Mouse (Mus musculus) cortical plate, adult 2 months (tissue): ENCODE data around the gene Ntn5.

ENCODE experiments used
- CTCF ChIP-seq: fragments of 200-500 bp; IDR thresholded peaks from 2 replicates; pipeline ENCODE4 v1.5.1; 2011; ENCODE audit warnings: mild to moderate bottlenecking, control low read depth, low read length; ENCODE audit not compliant: insufficient read depth; ENCODE audit errors: extremely low read depth
- POLR2A ChIP-seq: fragments of 200-500 bp; IDR thresholded peaks from 2 replicates; pipeline ENCODE4 v1.6.1; 2011; ENCODE audit warnings: mild to moderate bottlenecking, low read length, control low read depth; ENCODE audit not compliant: insufficient read depth; ENCODE audit errors: extremely low read depth

- TF ChIP-seq POLR2A = no peak
- TF ChIP-seq CTCF = no peak
Measured at GRCm38 (mm10) chr7:45642503-45643255, 41.1 kb upstream of the Ntn5 start.
